Mouse (Mus musculus) limb, embryonic 15.5 days (tissue): ENCODE measurements around the gene Ppp1r12a. TPM values are rescaled to one million over a fixed set of nuclear protein-coding genes. Genes with fewer than 3 reads are reported as not detected.

ENCODE experiments used
- ATAC-seq: fragments of 200-750 bp; cut with Nextera tagmentation; 2 replicates; pipeline ENCODE4 v1.8.0; 2017; ENCODE audit warnings: low read depth, moderate TSS enrichment; ENCODE audit not compliant: insufficient number of reproducible peaks, low FRiP score, low TSS enrichment
- H3K27ac ChIP-seq: fragments of 300-500 bp; sonication (generic); 2 replicates; pipeline ENCODE4 v1.5.1; 2015; ENCODE audit warnings: moderate library complexity, mild to moderate bottlenecking, inconsistent platforms
- H3K27me3 ChIP-seq: fragments of 300-500 bp; sonication (generic); 2 replicates; pipeline ENCODE4 v1.6.1; 2015; ENCODE audit warnings: inconsistent platforms
- H3K36me3 ChIP-seq: fragments of 300-500 bp; sonication (generic); 2 replicates; pipeline ENCODE4 v1.6.1; 2015; ENCODE audit warnings: inconsistent platforms
- H3K4me1 ChIP-seq: fragments of 300-500 bp; sonication (generic); 2 replicates; pipeline ENCODE4 v1.6.1; 2015; ENCODE audit warnings: inconsistent platforms
- H3K4me2 ChIP-seq: fragments of 300-500 bp; sonication (generic); 2 replicates; pipeline ENCODE4 v1.6.1; 2015; ENCODE audit warnings: mild to moderate bottlenecking, inconsistent platforms
- H3K4me3 ChIP-seq: fragments of 300-500 bp; sonication (generic); 2 replicates; pipeline ENCODE4 v1.5.1; 2015; ENCODE audit warnings: mild to moderate bottlenecking, inconsistent platforms
- H3K9ac ChIP-seq: fragments of 300-500 bp; sonication (generic); 2 replicates; pipeline ENCODE4 v1.6.1; 2015; ENCODE audit warnings: inconsistent platforms
- H3K9me3 ChIP-seq: fragments of 300-500 bp; sonication (generic); 2 replicates; pipeline ENCODE4 v1.6.1; 2016; ENCODE audit warnings: inconsistent platforms
- WGBS: fragments of 180-500 bp; shearing (Covaris S2); methylation state at CpG from one replicate; pipeline ENCODE4 v1.1.7; 2015; 5-methylcytosine and 5-hydroxymethylcytosine counted together
- polyA plus RNA-seq: library from polyadenylated mRNA; unstranded; fragments of >200 nt; fragmentation: Nextera tagmentation; extraction: Ambion mirVana; gene quantifications from 2 replicates; pipeline ENCODE4 v1.2.1, GENCODE M21; 2015

Ppp1r12a gene
- polyA plus RNA-seq, 1 experiment from 2014 or later, result 72.2 TPM

DNA sequence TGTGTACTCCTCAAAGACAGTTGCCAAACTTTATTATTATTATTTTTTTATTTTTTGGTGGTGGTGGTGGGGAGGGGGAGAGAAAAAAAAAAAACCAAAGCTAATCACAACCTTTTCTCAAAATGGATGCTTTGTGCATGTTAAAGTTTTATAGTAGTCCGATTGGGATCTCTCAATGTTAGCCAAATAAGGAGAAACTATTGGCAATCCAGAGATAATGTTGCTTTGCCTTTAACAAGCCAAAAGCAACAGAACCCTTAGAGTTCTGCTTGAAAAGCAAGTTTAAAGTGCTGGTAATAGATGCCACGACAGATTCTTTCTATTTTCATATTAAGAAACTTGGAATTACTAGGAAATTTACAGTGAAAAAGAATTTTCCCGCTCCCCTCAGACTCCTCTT lies 1.5 kb downstream of the Ppp1r12a start:
- H3K9me3 ChIP-seq, result no peaks in the 10 kb centered on the region
- H3K27ac ChIP-seq, result peak overlapping the region; percentile 98; the same call in 1 of the 2 replicates
- peaks cover 5% of the 10 kb centered on the region; the same call in 1 of the 2 replicates for H3K4me1 ChIP-seq
- peak overlapping the region; percentile 86 for H3K4me3 ChIP-seq
- no peaks in the 10 kb centered on the region for H3K36me3 ChIP-seq
- H3K4me2 ChIP-seq, result peak overlapping the region; percentile 61
- WGBS, result 8% methylated on average over 3 of the region's 3 CpGs
- no peak for ATAC-seq
- no peaks in the 10 kb centered on the region for H3K27me3 ChIP-seq
- H3K9ac ChIP-seq, result peak overlapping the region; percentile 98

DNA sequence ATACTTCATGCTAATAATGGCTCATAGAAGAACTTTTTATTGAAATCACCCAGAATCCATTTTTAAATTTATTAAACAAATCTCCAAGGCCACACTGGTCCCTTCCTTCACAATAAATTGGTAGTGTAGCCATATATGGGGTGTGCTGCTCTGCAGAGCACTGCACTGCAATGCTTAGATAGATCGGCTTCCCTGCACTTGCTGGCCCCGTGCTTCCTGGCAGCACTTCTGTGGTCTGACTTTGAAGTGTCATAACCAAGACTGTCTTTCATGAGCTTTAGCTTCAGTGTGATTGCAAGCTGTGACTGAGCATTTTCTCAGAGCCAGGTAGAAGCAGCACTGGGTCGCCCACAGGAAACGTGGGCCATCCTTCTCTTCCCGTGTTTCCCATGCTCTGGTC lies 5.8 kb downstream of the Ppp1r12a start:
- no peak overlapping the region for H3K27ac ChIP-seq
- no peaks in the 10 kb centered on the region for H3K9me3 ChIP-seq
- no peak overlapping the region for H3K4me2 ChIP-seq
- H3K36me3 ChIP-seq, result no peaks in the 10 kb centered on the region
- WGBS, result 81% methylated on average over 5 of the region's 5 CpGs
- peaks cover 8% of the 10 kb centered on the region; the same call in 1 of the 2 replicates for H3K4me1 ChIP-seq
- no peaks in the 10 kb centered on the region for H3K27me3 ChIP-seq
- no peak for ATAC-seq
- no peak overlapping the region for H3K4me3 ChIP-seq
- no peak overlapping the region for H3K9ac ChIP-seq

DNA sequence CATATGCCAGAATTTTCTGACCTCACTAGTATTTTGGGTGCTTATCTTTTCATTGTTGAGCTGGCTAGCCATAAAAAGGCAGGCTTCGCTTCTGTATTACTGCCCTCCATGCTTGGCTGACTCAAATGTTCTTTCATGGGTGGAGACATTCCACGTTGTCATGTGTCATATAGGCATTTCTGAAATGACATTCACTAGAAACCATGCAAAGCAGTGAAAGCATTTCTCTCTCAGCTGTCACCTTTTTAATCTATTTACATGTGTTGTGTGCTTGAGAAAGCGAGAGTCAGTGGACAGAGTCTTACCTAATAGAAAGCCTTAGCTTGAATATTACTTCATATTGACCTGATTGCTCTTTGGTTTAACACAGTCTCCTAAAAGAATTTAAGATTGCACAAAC lies 8.8 kb downstream of the Ppp1r12a start:
- ATAC-seq, result no peak
- H3K4me3 ChIP-seq, result no peak overlapping the region
- no peaks in the 10 kb centered on the region for H3K9me3 ChIP-seq
- H3K4me1 ChIP-seq, result 0 out of 2 replicates have a peak, but pooled peaks cover 3% of the 10 kb centered on the region
- H3K27ac ChIP-seq, result no peak overlapping the region
- WGBS, result 68% methylated on average over 3 of the region's 3 CpGs
- H3K4me2 ChIP-seq, result no peak overlapping the region
- no peaks in the 10 kb centered on the region for H3K27me3 ChIP-seq
- H3K9ac ChIP-seq, result no peak overlapping the region
- H3K36me3 ChIP-seq, result no peaks in the 10 kb centered on the region

DNA sequence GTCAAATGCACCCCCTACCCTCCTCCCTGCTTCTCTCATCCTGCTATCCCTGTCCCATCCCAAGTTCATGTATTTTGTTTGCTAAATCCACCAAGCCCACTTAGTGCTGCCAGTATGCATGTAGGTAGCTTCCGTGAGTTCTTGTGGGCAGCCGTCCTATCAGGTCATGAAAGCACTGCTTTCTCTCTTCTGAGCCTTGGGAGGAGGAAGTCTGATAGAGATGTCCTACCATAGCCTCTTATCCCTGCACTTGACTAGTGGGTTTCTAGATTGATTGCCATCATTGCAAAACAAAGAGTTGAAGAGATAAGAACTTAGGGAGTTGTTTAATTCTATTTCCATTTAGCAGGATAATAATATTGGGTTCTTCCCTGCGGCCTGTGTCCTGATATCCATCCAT lies 9.6 kb downstream of the Ppp1r12a start:
- ATAC-seq, result no peak
- H3K4me1 ChIP-seq, result 0 out of 2 replicates have a peak, but pooled peaks cover 3% of the 10 kb centered on the region
- H3K27me3 ChIP-seq, result no peaks in the 10 kb centered on the region
- H3K4me2 ChIP-seq, result no peak overlapping the region
- H3K9me3 ChIP-seq, result no peaks in the 10 kb centered on the region
- H3K9ac ChIP-seq, result no peak overlapping the region
- no peaks in the 10 kb centered on the region for H3K36me3 ChIP-seq
- H3K27ac ChIP-seq, result no peak overlapping the region
- WGBS, result 87% methylated on average over 3 of the region's 3 CpGs
- H3K4me3 ChIP-seq, result no peak overlapping the region

DNA sequence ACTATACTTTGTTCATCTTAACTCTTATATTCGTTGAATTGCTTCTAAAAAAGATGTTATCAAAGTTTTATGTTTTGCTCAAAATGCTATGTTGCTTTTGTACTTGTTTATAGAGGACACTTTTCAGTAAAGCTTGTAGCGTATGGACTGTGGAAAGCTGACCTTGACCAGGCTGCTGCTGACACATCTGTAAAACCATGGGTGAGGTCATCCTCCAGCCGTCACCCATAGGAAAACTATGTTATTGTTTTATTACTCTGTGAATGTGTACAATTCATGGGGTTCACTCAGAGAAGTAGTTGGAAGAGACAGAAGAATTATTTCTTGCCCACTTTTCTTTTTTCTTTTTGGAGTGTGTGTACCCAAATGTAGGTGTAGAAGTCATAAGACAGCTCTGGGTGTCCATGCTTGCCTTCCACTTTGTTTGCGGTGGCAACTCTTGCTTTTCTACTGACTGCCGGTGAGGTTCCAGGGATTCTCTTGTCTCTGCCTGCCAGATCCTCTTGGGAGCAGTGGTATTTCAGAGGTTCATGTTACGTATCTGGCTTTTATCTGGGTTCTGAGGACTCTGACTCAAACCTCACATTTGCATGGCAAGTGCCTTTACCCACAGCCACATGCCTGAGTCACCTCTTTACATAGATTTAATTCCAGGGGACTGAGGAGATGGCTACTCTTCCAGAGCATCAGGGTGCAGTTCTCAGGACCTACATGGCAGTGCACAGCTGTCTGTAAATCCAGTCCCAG lies 11.0 kb downstream of the Ppp1r12a start:
- no peak overlapping the region for H3K4me3 ChIP-seq
- no peak overlapping the region for H3K27ac ChIP-seq
- WGBS, result 57% methylated on average over 6 of the region's 6 CpGs
- no peak overlapping the region for H3K9ac ChIP-seq
- no peaks in the 10 kb centered on the region for H3K9me3 ChIP-seq
- no peaks in the 10 kb centered on the region for H3K36me3 ChIP-seq
- ATAC-seq, result no peak
- no peaks in the 10 kb centered on the region for H3K27me3 ChIP-seq
- H3K4me1 ChIP-seq, result 0 out of 2 replicates have a peak, but pooled peaks cover 3% of the 10 kb centered on the region
- H3K4me2 ChIP-seq, result no peak overlapping the region

DNA sequence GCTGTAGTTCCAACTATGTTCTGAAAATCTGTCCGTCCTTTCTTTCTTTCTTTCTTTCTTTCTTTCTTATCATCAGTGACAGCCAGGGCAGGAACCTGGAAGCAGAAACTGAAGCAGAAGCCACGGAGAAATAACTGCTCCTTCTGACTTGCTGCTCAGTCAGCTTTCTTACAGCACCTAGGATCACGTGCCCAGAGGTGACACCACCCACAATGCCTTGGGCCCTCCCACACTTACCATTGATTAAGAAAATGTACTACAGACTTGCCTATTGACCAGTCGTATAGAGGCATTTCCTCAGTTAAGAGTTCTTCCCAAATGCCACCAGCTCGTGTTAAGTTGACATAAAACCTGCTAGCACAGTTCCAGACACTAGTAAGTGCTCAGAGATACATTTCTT lies 12.1 kb downstream of the Ppp1r12a start:
- Histone ChIP-seq H3K4me1 (0 out of 2 replicates have a peak, but pooled peaks cover 3% of the 10 kb centered on the region), H3K27ac (no peak overlapping the region), H3K4me3 (no peak overlapping the region), H3K9me3 (no peaks in the 10 kb centered on the region), H3K27me3 (no peaks in the 10 kb centered on the region), H3K36me3 (no peaks in the 10 kb centered on the region), H3K9ac (no peak overlapping the region), H3K4me2 (no peak overlapping the region)
- ATAC-seq, result no peak
- WGBS, result 76% methylated on average over 5 of the region's 5 CpGs

DNA sequence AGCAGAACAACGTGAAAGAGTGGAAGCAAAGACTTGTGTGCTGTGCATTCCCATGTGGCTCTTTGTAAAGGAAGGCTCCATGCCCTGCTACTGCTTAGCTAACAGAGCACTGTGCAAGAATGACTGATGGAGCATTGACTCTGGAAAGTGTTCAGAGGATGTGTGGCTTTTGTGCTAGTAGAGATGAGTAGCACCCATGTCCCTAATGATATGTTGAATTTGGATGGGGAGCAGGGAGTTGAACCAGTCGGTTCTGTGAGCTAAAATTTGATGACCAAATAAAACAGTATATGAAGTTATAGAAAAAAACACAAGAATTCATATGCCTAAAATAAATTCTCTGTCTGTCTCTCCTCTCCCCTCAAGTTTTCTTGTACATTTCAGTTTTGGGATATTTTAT lies 13.9 kb downstream of the Ppp1r12a start:
- no peaks in the 10 kb centered on the region for H3K27me3 ChIP-seq
- H3K4me3 ChIP-seq, result no peak overlapping the region
- no peaks in the 10 kb centered on the region for H3K36me3 ChIP-seq
- no peak overlapping the region for H3K4me2 ChIP-seq
- no peak overlapping the region for H3K9ac ChIP-seq
- H3K27ac ChIP-seq, result no peak overlapping the region
- ATAC-seq, result no peak
- H3K9me3 ChIP-seq, result no peaks in the 10 kb centered on the region
- 62% methylated on average over 2 of the region's 2 CpGs for WGBS
- H3K4me1 ChIP-seq, result 0 out of 2 replicates have a peak, but pooled peaks cover under 1% of the 10 kb centered on the region

DNA sequence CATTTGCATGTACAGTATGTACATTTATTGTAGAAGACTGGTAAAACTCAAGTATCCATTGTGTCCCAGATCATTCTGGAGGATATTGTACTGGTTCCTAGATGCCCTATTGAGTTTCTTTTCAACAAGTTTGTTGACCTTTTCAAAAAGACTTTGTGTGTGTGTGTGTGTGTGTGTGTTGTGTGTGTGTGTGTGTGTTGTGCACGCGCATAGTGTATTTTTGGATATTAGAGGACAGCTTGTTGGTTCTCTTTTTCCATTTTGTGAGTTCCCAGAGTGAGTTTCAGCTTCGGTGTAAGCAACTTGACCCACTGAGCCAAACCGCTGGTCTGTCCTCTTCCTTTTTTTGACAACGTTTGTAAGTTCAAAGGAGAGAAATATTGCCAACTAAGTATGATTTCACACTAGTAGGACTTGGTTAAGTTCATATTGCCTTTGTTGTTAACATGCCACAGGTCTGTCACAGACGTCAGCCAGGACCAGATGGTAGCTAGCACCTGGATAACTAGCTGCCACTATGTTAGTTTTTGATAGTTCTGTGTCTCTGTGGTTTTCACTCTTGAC lies 16.4 kb downstream of the Ppp1r12a start:
- Histone ChIP-seq H3K4me2 (no peak overlapping the region), H3K4me1 (no peaks in the 10 kb centered on the region), H3K9me3 (no peaks in the 10 kb centered on the region), H3K36me3 (no peaks in the 10 kb centered on the region), H3K9ac (no peak overlapping the region), H3K27ac (no peak overlapping the region), H3K27me3 (no peaks in the 10 kb centered on the region), H3K4me3 (no peak overlapping the region)
- ATAC-seq, result no peak
- 79% methylated on average over 6 of the region's 6 CpGs for WGBS

DNA sequence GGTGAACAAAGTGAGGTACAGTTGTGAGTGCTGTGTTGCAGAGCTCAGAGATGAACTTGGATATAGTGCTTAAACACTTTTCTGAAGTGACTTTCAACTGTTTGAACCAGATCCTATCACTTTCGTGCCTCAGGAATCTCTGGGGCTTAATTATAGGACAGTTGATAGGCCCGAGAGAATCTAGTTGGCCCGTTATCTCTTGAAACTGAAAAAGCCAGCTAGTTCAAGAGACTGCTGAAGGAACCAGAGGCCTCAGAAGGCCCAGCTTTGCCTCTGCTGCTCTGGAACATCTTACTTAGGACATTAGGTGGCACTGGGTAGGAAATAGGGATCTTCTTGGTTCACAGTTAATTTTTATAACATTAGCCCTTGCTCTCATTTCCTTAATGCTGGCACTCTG lies 17.4 kb downstream of the Ppp1r12a start:
- WGBS, result 56% methylated on average over 3 of the region's 3 CpGs
- Histone ChIP-seq H3K36me3 (no peaks in the 10 kb centered on the region), H3K4me3 (no peak overlapping the region), H3K27me3 (no peaks in the 10 kb centered on the region), H3K4me2 (no peak overlapping the region), H3K4me1 (no peaks in the 10 kb centered on the region), H3K27ac (no peak overlapping the region), H3K9me3 (no peaks in the 10 kb centered on the region), H3K9ac (no peak overlapping the region)
- ATAC-seq, result no peak

DNA sequence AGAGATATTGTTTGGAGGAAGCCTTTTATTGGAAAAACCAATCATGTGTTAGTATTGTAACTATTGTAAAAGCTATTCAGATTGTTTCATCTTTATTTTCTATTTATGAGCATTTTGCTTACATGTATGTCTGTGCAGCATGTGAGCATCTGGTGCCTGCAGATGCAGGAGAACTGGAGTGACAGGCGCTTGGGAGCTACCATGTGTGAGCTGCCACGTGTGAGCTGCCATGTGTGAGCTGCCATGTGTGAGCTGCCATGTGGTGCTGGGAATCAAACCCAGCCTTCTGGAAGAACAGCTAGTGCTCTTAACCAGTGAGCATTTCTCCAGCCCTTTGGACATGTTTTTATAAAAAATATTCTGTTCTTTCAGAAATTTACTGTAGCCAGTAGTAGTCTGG lies 18.3 kb downstream of the Ppp1r12a start:
- Histone ChIP-seq H3K4me3 (no peak overlapping the region), H3K9ac (no peak overlapping the region), H3K4me1 (0 out of 2 replicates have a peak, but pooled peaks cover 4% of the 10 kb centered on the region), H3K9me3 (no peaks in the 10 kb centered on the region), H3K27me3 (no peaks in the 10 kb centered on the region), H3K36me3 (no peaks in the 10 kb centered on the region), H3K4me2 (no peak overlapping the region), H3K27ac (no peak overlapping the region)
- ATAC-seq, result no peak
- WGBS, result 83% methylated on average over 2 of the region's 2 CpGs

DNA sequence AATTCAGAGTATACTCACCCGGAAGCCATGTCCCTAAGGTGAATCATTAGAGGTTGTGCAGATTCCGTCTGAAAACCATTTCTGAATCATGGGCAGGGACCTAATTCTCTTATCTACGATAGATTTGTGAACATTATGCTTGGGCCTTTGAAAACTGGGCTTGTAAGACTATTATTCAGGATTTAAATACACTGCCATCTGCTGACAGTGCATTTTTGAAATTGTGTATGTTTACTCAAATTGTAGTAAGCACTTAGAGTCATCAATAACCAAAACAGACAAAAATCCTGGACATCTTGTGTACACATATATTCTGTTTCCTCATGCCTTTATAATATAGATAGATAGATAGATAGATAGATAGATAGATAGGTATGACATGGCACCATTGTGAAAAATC lies 19.9 kb downstream of the Ppp1r12a start:
- no peak for ATAC-seq
- 85% methylated on average over 3 of the region's 3 CpGs for WGBS
- Histone ChIP-seq H3K36me3 (no peaks in the 10 kb centered on the region), H3K27me3 (no peaks in the 10 kb centered on the region), H3K4me2 (no peak overlapping the region), H3K4me1 (0 out of 2 replicates have a peak, but pooled peaks cover 4% of the 10 kb centered on the region), H3K9ac (no peak overlapping the region), H3K27ac (no peak overlapping the region), H3K9me3 (no peaks in the 10 kb centered on the region), H3K4me3 (no peak overlapping the region)

DNA sequence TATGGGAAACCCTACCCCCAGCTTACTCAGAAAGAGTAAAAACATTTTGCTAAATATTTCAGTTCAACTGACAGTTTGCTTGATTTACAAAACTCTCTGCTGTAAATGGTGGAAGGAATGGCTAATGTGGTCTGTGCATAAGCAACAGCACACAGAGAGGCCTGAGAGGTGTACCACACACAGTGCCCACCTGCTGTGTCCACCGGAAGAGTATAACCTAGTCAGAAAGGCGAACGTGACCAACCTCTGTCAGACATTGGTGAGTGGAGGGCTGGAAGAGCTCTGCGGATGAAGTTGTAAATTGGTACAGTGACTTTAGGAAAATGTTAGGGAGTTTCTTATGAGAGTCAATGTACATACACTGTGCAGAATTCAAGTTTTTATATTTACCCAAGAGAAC lies 20.4 kb downstream of the Ppp1r12a start:
- ATAC-seq, result no peak
- 61% methylated on average over 4 of the region's 4 CpGs for whole genome bisulfite sequencing
- H3K4me3 ChIP-seq, result no peak overlapping the region
- H3K27me3 ChIP-seq, result no peaks in the 10 kb centered on the region
- no peaks in the 10 kb centered on the region for H3K36me3 ChIP-seq
- no peaks in the 10 kb centered on the region for H3K9me3 ChIP-seq
- 0 out of 2 replicates have a peak, but pooled peaks cover 4% of the 10 kb centered on the region for H3K4me1 ChIP-seq
- H3K4me2 ChIP-seq, result no peak overlapping the region
- no peak overlapping the region for H3K27ac ChIP-seq
- no peak overlapping the region for H3K9ac ChIP-seq
